Mouse (Mus musculus) forebrain, embryonic 13.5 days (tissue): ENCODE measurements at regions not wholly inside any gene's neighbourhood (a gene's known extent, or its start where the extent isn't known, plus 50 kb on each side); places are given as distances from the start of the nearest gene placed in this dataset.
"Not testable (repeated sequence)": the region's sequence is repeated elsewhere in the genome, so short reads cannot be mapped to it uniquely, and the experiment has no call there.

Source experiments
- ATAC-seq: fragments of 200-750 bp; cut with Nextera tagmentation; 2 replicates; pipeline ENCODE4 v1.8.0; 2017
- H3K27ac ChIP-seq: fragments of 300-500 bp; sonication (generic); 2 replicates; pipeline ENCODE4 v1.5.1; 2015; ENCODE audit warnings: inconsistent platforms, mild to moderate bottlenecking, moderate library complexity
- H3K27me3 ChIP-seq: fragments of 300-500 bp; sonication (generic); 2 replicates; pipeline ENCODE4 v1.6.1; 2015; ENCODE audit warnings: mild to moderate bottlenecking, inconsistent platforms
- H3K36me3 ChIP-seq: fragments of 300-500 bp; sonication (generic); 2 replicates; pipeline ENCODE4 v1.6.1; 2015; ENCODE audit warnings: mild to moderate bottlenecking, inconsistent platforms; ENCODE audit not compliant: poor library complexity, severe bottlenecking
- H3K4me1 ChIP-seq: fragments of 300-500 bp; sonication (generic); 2 replicates; pipeline ENCODE4 v1.6.1; 2015; ENCODE audit warnings: inconsistent platforms
- H3K4me2 ChIP-seq: fragments of 300-500 bp; sonication (generic); 2 replicates; pipeline ENCODE4 v1.6.1; 2015; ENCODE audit warnings: inconsistent platforms, mild to moderate bottlenecking, moderate library complexity
- H3K4me3 ChIP-seq: fragments of 300-500 bp; sonication (generic); 2 replicates; pipeline ENCODE4 v1.5.1; 2015; ENCODE audit warnings: mild to moderate bottlenecking, inconsistent platforms
- H3K9ac ChIP-seq: fragments of 300-500 bp; sonication (generic); 2 replicates; pipeline ENCODE4 v1.6.1; 2015; ENCODE audit warnings: mild to moderate bottlenecking, inconsistent platforms
- H3K9me3 ChIP-seq: fragments of 300-500 bp; sonication (generic); replicated peaks from 2 replicates; pipeline ENCODE4 v1.6.1; 2016; ENCODE audit warnings: inconsistent platforms
- WGBS: fragments of 180-500 bp; shearing (Covaris S2); methylation state at CpG from one replicate; pipeline ENCODE4 v1.1.7; 2015; 5-methylcytosine and 5-hydroxymethylcytosine counted together

DNA sequence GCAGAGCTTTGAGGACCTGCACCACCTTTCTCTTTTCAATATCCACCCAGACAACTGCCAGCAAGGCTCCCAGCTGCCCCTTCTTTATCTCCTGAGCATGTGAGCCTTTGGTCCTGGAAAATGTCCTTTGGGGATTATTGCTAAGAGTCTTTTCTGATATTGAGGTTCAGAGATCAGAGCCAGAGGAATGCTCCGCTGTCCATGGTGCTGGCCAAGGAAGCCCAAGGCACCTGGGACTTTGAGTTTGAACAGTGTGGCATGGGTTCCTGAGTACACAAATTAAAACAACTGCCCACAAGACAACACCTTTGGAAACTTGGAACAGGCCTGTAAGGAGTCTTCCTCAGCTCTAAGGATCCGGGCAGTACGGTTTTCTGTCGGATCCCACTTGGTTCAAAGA, 52.6 kb upstream of the Slc28a3 start:
- ATAC-seq: no peak
- Histone ChIP-seq H3K4me1 (no peaks in the 10 kb centered on the region), H3K36me3 (no peaks in the 10 kb centered on the region), H3K27me3 (no peaks in the 10 kb centered on the region), H3K9me3 (no peaks in the 10 kb centered on the region), H3K4me2 (no peak overlapping the region), H3K4me3 (no peak overlapping the region), H3K27ac (no peak overlapping the region), H3K9ac (no peak overlapping the region)
- WGBS: 73% methylated on average over 4 of the region's 4 CpGs

DNA sequence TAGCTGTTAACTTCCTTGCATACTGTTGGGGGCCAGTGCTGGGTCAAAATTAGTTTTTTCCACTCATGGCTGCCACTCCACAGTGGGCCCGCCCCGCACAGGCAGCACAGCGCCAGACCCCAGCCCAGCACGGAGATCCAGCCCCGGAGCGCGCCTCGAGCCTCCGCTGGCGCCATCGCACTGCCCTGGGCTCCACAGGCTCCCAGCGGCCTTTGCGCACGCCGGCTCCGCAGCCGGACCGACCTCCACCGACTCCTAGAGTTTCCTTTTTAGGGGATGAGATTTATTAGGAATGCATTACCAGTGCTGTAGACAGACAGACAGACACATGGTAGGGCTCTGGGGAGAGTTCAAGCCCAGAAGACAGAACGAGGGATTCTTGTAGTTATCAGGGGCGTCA, 58.0 kb upstream of the Slc28a3 start:
- no peak for ATAC-seq
- no peaks in the 10 kb centered on the region for H3K36me3 ChIP-seq
- 50% methylated on average over 21 of the region's 21 CpGs for WGBS
- no peaks in the 10 kb centered on the region for H3K4me1 ChIP-seq
- H3K4me2 ChIP-seq: peak overlapping the region; percentile 21
- H3K27ac ChIP-seq: no peak overlapping the region
- H3K27me3 ChIP-seq: no peaks in the 10 kb centered on the region
- H3K9me3 ChIP-seq: no peaks in the 10 kb centered on the region
- no peak overlapping the region for H3K9ac ChIP-seq
- H3K4me3 ChIP-seq: no peak overlapping the region

- WGBS: 70% methylated on average over 9 of the region's 9 CpGs
- no peak overlapping the region for H3K4me2 ChIP-seq
- no peak overlapping the region for H3K27ac ChIP-seq
- no peaks in the 10 kb centered on the region for H3K27me3 ChIP-seq
- no peaks in the 10 kb centered on the region for H3K9me3 ChIP-seq
- H3K9ac ChIP-seq: no peak overlapping the region
- ATAC-seq: no peak
- no peaks in the 10 kb centered on the region for H3K4me1 ChIP-seq
- H3K4me3 ChIP-seq: no peak overlapping the region
- H3K36me3 ChIP-seq: no peaks in the 10 kb centered on the region
These were observed 59.5 kb upstream of the Slc28a3 start for GRCm38 (mm10) chr13:58670206-58670605.

- H3K9me3 ChIP-seq, H3K27me3 ChIP-seq, ATAC-seq, H3K36me3 ChIP-seq, H3K4me2 ChIP-seq, H3K4me1 ChIP-seq, H3K9ac ChIP-seq, H3K4me3 ChIP-seq, H3K27ac ChIP-seq: not testable (repeated sequence)
- 88% methylated on average over 1 of the region's 1 CpGs for WGBS
These were observed 64.9 kb upstream of the Slc28a3 start for GRCm38 (mm10) chr13:58675611-58676010.

GRCm38 (mm10) chr13:58677521-58677920, 66.8 kb upstream of the Slc28a3 start:
- Histone ChIP-seq H3K4me2 (no peak overlapping the region), H3K9me3 (no peaks in the 10 kb centered on the region), H3K27ac (no peak overlapping the region), H3K4me1 (no peaks in the 10 kb centered on the region), H3K4me3 (no peak overlapping the region), H3K27me3 (no peaks in the 10 kb centered on the region), H3K9ac (no peak overlapping the region), H3K36me3 (no peaks in the 10 kb centered on the region)
- 66% methylated on average over 7 of the region's 7 CpGs for WGBS
- ATAC-seq: no peak

DNA sequence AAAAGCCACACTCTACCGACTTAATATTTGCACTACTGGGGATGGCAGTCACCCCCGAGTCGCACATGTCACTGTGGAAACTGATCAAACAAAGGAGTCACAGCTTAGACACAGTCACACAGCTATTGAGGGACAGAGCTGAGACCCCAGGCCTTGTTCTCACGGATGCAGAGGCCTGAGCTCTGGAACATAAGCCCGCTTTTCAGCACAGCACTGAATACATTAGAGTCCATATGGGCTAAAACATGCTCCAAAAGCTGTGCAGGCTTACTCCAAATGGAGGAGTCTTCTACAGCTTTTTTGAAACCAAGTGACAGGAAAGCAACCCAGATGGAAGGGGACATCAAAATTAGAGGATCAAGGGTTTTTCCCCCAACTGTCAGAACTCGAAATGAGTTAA, 69.0 kb upstream of the Slc28a3 start:
- no peaks in the 10 kb centered on the region for H3K4me1 ChIP-seq
- no peak overlapping the region for H3K4me2 ChIP-seq
- ATAC-seq: no peak
- no peak overlapping the region for H3K4me3 ChIP-seq
- H3K27ac ChIP-seq: no peak overlapping the region
- H3K9ac ChIP-seq: no peak overlapping the region
- H3K27me3 ChIP-seq: no peaks in the 10 kb centered on the region
- no peaks in the 10 kb centered on the region for H3K9me3 ChIP-seq
- 75% methylated on average over 6 of the region's 6 CpGs for WGBS
- no peaks in the 10 kb centered on the region for H3K36me3 ChIP-seq

- Histone ChIP-seq H3K36me3 (no peaks in the 10 kb centered on the region), H3K4me3 (no peak overlapping the region), H3K4me2 (no peak overlapping the region), H3K4me1 (no peaks in the 10 kb centered on the region), H3K27ac (no peak overlapping the region), H3K27me3 (no peaks in the 10 kb centered on the region), H3K9me3 (no peaks in the 10 kb centered on the region), H3K9ac (no peak overlapping the region)
- 84% methylated on average over 5 of the region's 5 CpGs for WGBS
- no peak for ATAC-seq
These were observed 76.1 kb upstream of the Slc28a3 start for GRCm38 (mm10) chr13:58686822-58687221.

DNA sequence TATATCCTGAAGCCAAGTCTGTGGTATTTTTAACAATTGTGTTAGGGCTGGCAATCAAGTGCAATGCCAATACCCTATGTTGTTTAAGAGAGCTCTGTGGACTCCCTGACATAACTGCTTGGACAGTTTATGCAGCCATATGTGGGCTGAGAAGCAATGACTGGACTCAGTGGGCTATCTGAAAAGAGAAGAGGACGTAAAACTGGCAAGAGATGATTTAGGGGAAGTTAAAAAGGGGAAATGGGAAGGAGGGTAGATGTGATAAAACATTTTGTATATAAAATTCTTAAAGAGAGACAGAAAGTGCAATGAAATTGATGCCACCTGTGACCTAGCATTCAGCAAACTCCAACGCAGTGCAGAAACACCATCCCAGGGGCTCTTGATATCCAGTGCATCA, 76.9 kb upstream of the Slc28a3 start:
- Histone ChIP-seq H3K9me3 (no peaks in the 10 kb centered on the region), H3K4me3 (no peak overlapping the region), H3K4me1 (0 out of 2 replicates have a peak, but pooled peaks cover 6% of the 10 kb centered on the region), H3K27me3 (no peaks in the 10 kb centered on the region), H3K27ac (no peak overlapping the region), H3K9ac (no peak overlapping the region), H3K4me2 (no peak overlapping the region), H3K36me3 (no peaks in the 10 kb centered on the region)
- no peak for ATAC-seq
- WGBS: 87% methylated on average over 2 of the region's 2 CpGs

GRCm38 (mm10) chr13:58688249-58688648, 77.6 kb upstream of the Slc28a3 start:
- Histone ChIP-seq H3K36me3 (no peaks in the 10 kb centered on the region), H3K9ac (no peak overlapping the region), H3K4me2 (no peak overlapping the region), H3K9me3 (no peaks in the 10 kb centered on the region), H3K4me1 (0 out of 2 replicates have a peak, but pooled peaks cover 6% of the 10 kb centered on the region), H3K27me3 (no peaks in the 10 kb centered on the region), H3K4me3 (no peak overlapping the region), H3K27ac (no peak overlapping the region)
- ATAC-seq: no peak
- WGBS: 66% methylated on average over 2 of the region's 2 CpGs

DNA sequence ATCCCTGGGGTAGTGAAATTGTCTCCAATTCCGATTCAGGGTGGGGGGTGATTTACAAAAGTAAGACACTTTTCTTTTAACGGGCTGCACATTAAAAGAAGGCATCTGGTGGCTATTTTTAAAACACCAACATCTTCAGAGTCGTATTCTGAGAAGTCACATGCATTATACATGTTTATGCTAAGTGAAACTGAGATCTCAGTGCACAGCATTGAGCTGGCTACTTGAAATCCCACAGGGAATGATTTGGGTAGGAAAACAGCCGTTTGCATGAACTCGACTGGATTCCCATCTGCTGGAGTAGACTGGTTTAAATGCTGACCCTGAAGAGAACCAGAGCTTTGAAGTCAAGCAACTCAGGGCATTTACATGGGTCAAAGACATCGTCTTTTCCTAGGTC, 84.0 kb upstream of the Slc28a3 start:
- Histone ChIP-seq H3K9me3 (no peaks in the 10 kb centered on the region), H3K9ac (no peak overlapping the region), H3K4me1 (0 out of 2 replicates have a peak, but pooled peaks cover 12% of the 10 kb centered on the region), H3K27me3 (no peaks in the 10 kb centered on the region), H3K36me3 (no peaks in the 10 kb centered on the region), H3K4me2 (no peak overlapping the region), H3K27ac (no peak overlapping the region), H3K4me3 (no peak overlapping the region)
- ATAC-seq: no peak
- 58% methylated on average over 6 of the region's 6 CpGs for WGBS

DNA sequence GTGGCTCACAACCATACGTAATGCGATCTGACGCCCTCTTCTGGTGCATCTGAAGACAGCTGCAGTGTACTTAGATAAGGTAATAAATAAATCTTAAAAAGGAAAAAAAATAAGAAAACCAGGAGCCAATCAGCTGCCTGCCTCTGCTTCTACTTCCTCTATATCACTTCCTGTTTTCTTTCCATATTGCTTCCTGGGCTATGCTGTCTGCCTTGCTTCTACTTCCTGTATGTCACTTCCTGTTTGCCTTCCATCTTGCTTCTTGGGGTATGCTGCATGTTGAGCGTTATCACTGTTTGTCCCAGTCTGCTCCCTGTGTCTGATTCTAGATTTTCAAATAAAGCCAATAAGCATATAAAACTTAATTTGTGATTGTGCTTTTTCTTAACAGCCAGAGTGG, 85.3 kb upstream of the Slc28a3 start:
- no peaks in the 10 kb centered on the region for H3K36me3 ChIP-seq
- 93% methylated on average over 4 of the region's 4 CpGs for WGBS
- no peak overlapping the region for H3K4me2 ChIP-seq
- no peak overlapping the region for H3K27ac ChIP-seq
- H3K4me3 ChIP-seq: no peak overlapping the region
- ATAC-seq: no peak
- H3K9me3 ChIP-seq: no peaks in the 10 kb centered on the region
- H3K4me1 ChIP-seq: peaks cover 16% of the 10 kb centered on the region; the same call in 1 of the 2 replicates
- no peaks in the 10 kb centered on the region for H3K27me3 ChIP-seq
- H3K9ac ChIP-seq: no peak overlapping the region

DNA sequence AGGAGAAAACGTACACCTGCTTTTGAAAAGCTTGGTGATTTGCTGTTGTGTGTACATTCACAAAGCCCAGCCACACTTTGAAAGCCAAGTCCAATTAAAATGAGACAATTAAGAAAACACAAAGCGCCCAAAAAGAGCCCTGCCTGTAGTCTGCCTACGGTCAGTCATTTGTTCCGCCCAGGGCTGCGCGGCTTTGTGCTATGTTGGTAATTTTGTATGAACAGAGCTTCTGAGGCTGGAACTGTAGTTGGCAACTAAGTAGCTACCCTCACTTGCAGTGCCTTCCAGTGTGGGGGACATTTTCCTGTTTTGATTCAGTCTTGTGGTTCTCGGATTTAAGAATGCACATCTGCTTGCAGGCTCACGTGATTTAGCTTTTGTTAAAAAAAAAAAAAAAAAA, 89.3 kb upstream of the Slc28a3 start:
- peak overlapping the region; percentile 12; the same call in 1 of the 2 replicates for H3K4me2 ChIP-seq
- H3K27ac ChIP-seq: no peak overlapping the region; the same call in 1 of the 2 replicates
- H3K9me3 ChIP-seq: no peaks in the 10 kb centered on the region
- WGBS: 22% methylated on average over 8 of the region's 8 CpGs
- no peaks in the 10 kb centered on the region for H3K27me3 ChIP-seq
- no peaks in the 10 kb centered on the region for H3K36me3 ChIP-seq
- no peak overlapping the region for H3K4me3 ChIP-seq
- peak; percentile 78 for ATAC-seq
- H3K4me1 ChIP-seq: peaks cover 21% of the 10 kb centered on the region
- no peak overlapping the region for H3K9ac ChIP-seq

DNA sequence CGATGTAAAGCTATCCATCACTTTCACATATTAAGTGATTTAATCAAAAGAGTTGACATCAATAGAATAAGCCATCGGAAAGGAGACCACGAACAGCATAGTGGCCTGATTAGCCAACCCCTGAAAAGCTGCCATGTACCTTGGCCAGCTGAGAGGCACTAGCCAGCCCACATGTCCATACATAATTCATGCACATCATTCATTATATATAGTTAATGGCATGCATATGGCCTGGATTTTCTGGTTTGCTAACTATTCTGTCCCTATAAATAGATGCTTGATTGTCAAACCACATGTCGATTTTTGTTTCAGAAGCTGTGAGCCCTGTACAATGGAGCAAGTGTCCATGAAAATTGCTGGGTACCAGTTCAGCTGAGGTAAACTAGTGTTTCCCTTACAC, 93.5 kb upstream of the Slc28a3 start:
- Histone ChIP-seq H3K9ac (no peak overlapping the region), H3K4me3 (no peak overlapping the region), H3K27ac (no peak overlapping the region), H3K27me3 (no peaks in the 10 kb centered on the region), H3K9me3 (no peaks in the 10 kb centered on the region), H3K36me3 (no peaks in the 10 kb centered on the region), H3K4me2 (no peak overlapping the region), H3K4me1 (peaks cover 18% of the 10 kb centered on the region)
- ATAC-seq: 0 out of 2 replicates have a peak, but pooled peaks have one; percentile 36
- WGBS: 36% methylated on average over 4 of the region's 4 CpGs
